Mouse (Mus musculus) liver, postnatal 0 days (tissue): Measurements from ENCODE around the gene Cds1. TPM values are rescaled to one million over a fixed set of nuclear protein-coding genes. Genes with fewer than 3 reads are reported as not detected.

Experiments used
- ATAC-seq: fragments of 200-750 bp; cut with Nextera tagmentation; 2 replicates; pipeline ENCODE4 v1.8.0; 2017; ENCODE audit warnings: mild to moderate bottlenecking, moderate library complexity
- DNase-seq: peaks from one replicate; pipeline ENCODE4 v3.0.0-alpha.2; 2016
- H3K27ac ChIP-seq: fragments of 300-500 bp; sonication (generic); 2 replicates; pipeline ENCODE4 v1.5.1; 2014; ENCODE audit warnings: antibody characterized with exemption, moderate library complexity, mild to moderate bottlenecking, low read depth
- H3K27me3 ChIP-seq: fragments of 300-500 bp; sonication (generic); 2 replicates; pipeline ENCODE4 v1.6.1; 2014; ENCODE audit warnings: low read length, control low read depth, mixed read lengths; ENCODE audit not compliant: insufficient read depth
- H3K36me3 ChIP-seq: fragments of 300-500 bp; sonication (generic); replicated peaks from 2 replicates; pipeline ENCODE4 v1.6.1; 2014; ENCODE audit warnings: mild to moderate bottlenecking, control low read depth, low read length, moderate library complexity, mixed read lengths; ENCODE audit not compliant: insufficient read depth
- H3K4me1 ChIP-seq: fragments of 300-500 bp; sonication (generic); 2 replicates; pipeline ENCODE4 v1.6.1; 2014; ENCODE audit warnings: antibody characterized with exemption, mild to moderate bottlenecking, control low read depth; ENCODE audit not compliant: insufficient read depth
- H3K4me2 ChIP-seq: fragments of 300-500 bp; sonication (generic); 2 replicates; pipeline ENCODE4 v1.6.1; 2014; ENCODE audit warnings: low read depth, mild to moderate bottlenecking, low read length, moderate library complexity, mixed read lengths
- H3K4me3 ChIP-seq: fragments of 300-500 bp; sonication (generic); 2 replicates; pipeline ENCODE4 v1.5.1; 2014; ENCODE audit warnings: low read depth, low read length
- H3K9ac ChIP-seq: fragments of 300-500 bp; sonication (generic); replicated peaks from 2 replicates; pipeline ENCODE4 v1.6.1; 2014; ENCODE audit warnings: mild to moderate bottlenecking, moderate library complexity
- H3K9me3 ChIP-seq: fragments of 300-500 bp; sonication (generic); 2 replicates; pipeline ENCODE4 v1.6.1; 2016; ENCODE audit warnings: mild to moderate bottlenecking, control low read depth, low read length, mixed read lengths
- CTCF ChIP-seq: sonication (generic); IDR thresholded peaks from 2 replicates; pipeline ENCODE4 v1.5.1; 2016; ENCODE audit warnings: antibody characterized with exemption, low read depth
- EP300 ChIP-seq: IDR thresholded peaks from 2 replicates; pipeline ENCODE4 v1.6.1; 2016; ENCODE audit warnings: antibody characterized with exemption, low read depth, mild to moderate bottlenecking
- WGBS: fragments of 180-500 bp; shearing (Covaris S2); extraction: QIAGEN DNeasy Blood & Tissue Kit; methylation state at CpG from one replicate; pipeline ENCODE4 v1.1.7; 2014; ENCODE audit not compliant: insufficient replicate concordance; 5-methylcytosine and 5-hydroxymethylcytosine counted together
- polyA plus RNA-seq: library from polyadenylated mRNA; unstranded; fragments of >200 nt; fragmentation: Nextera tagmentation; extraction: Ambion mirVana; gene quantifications from 2 replicates; pipeline ENCODE4 v1.2.1, GENCODE M21; 2015

Cds1 gene
- polyA plus RNA-seq, 1 experiment from 2014 or later, result 0.39 TPM

DNA sequence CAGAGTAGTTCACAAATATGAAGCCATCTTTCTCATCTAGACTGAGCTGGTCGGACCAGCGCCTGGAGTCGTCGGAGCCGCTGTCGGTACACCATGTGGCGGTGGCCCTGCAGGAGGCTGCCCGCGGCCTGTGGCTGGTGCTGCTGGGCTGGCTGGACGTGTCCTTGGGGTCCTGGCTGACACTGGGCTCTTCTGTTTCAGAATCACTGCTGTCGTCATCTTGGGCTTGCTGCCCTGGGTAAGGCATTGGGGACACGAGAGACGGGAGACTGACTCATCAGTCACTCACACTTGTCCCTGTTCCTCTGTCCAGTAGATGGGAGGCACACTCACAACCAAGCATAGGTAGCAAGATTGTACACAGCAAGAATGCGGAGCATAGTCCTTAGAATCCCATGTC, 80.1 kb downstream of the Cds1 start:
- TF ChIP-seq EP300, result no peak
- TF ChIP-seq CTCF, result no peak
- Histone ChIP-seq H3K27ac (no peak overlapping the region), H3K4me2 (no peak overlapping the region), H3K9me3 (no peaks in the 10 kb centered on the region), H3K27me3 (no peaks in the 10 kb centered on the region), H3K4me1 (no peaks in the 10 kb centered on the region), H3K4me3 (no peak overlapping the region), H3K36me3 (peaks cover 78% of the 10 kb centered on the region), H3K9ac (no peak overlapping the region)
- DNase-seq (no peak), ATAC-seq (no peak)
- 85% methylated on average over 14 of the region's 14 CpGs for WGBS

DNA sequence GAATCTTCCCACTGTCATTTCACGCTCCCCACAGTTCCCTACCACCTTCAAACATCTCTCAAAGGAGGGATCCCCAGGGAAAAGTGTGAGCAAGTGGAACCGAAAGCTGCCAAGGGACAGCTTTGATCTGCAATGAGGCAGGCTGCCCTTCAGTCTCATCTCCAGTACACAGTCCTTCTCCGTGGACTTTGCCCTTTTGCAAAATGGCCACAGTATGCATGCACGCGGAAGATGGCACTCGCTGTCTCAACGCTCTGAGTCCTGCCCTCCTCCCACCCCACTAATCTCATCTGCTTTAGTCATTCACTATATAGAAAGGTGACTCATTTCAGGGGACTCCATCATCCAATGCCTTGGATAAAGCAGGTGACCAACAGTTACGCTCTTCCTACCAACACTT, 81.0 kb downstream of the Cds1 start:
- WGBS, result 78% methylated on average over 8 of the region's 8 CpGs
- ATAC-seq (peak; percentile 47), DNase-seq (no peak)
- no peak overlapping the region for H3K9ac ChIP-seq
- H3K9me3 ChIP-seq, result no peaks in the 10 kb centered on the region
- H3K27me3 ChIP-seq, result no peaks in the 10 kb centered on the region
- no peak overlapping the region for H3K27ac ChIP-seq
- peaks cover 84% of the 10 kb centered on the region for H3K36me3 ChIP-seq
- no peak overlapping the region for H3K4me3 ChIP-seq
- TF ChIP-seq EP300 (no peak), CTCF (no peak)
- no peak overlapping the region for H3K4me2 ChIP-seq
- H3K4me1 ChIP-seq, result no peaks in the 10 kb centered on the region

DNA sequence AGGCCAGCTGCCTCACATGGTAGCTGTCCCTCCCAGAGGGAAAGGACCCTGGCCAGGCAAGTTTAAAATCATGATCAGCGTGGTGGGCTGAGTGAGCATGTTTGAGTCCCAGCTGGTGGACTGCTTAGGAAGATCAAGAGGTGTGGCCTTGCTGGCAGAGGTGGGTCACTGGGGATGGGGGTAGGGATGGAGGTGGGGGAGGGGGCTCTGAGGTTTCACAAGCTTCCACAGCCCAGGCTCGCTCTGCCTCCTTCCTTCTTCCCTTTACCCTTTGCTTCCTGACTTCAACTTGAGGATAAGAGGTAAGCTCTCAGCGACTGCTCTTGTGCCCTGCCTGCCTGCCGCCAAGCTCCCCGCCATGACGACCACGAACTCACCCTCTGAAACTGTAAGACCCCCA, 82.4 kb downstream of the Cds1 start:
- no peaks in the 10 kb centered on the region for H3K4me1 ChIP-seq
- WGBS, result 80% methylated on average over 7 of the region's 7 CpGs
- TF ChIP-seq CTCF, result no peak
- no peak for TF ChIP-seq EP300
- no peaks in the 10 kb centered on the region for H3K27me3 ChIP-seq
- H3K9me3 ChIP-seq, result no peaks in the 10 kb centered on the region
- H3K9ac ChIP-seq, result no peak overlapping the region
- peaks cover 80% of the 10 kb centered on the region for H3K36me3 ChIP-seq
- no peak for DNase-seq
- H3K4me2 ChIP-seq, result no peak overlapping the region
- no peak overlapping the region for H3K4me3 ChIP-seq
- H3K27ac ChIP-seq, result no peak overlapping the region
- no peak for ATAC-seq

DNA sequence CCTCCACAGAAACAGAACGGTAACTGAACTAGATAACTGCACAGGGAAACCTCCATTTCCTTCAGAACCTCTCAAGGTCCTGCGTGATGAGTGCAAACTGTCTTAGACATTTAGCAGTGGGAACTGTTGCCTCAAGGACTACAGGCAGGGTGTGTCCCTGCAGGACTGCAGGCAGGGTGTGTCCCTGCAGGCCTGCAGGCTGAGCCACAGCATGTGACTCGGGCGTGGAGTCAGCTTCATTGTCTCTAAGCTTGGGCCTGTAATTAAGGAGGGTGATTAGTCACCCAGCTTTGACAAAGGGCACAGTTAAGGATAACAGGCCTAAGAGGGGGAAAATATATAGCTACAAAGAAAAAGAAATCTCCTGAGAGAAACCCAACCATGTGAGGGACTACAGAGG, 82.8 kb downstream of the Cds1 start:
- no peak overlapping the region for H3K9ac ChIP-seq
- H3K4me2 ChIP-seq, result no peak overlapping the region
- ATAC-seq (0 out of 2 replicates have a peak, but pooled peaks have one; percentile 18), DNase-seq (no peak)
- no peaks in the 10 kb centered on the region for H3K4me1 ChIP-seq
- H3K9me3 ChIP-seq, result no peaks in the 10 kb centered on the region
- H3K4me3 ChIP-seq, result no peak overlapping the region
- peaks cover 77% of the 10 kb centered on the region for H3K36me3 ChIP-seq
- WGBS, result 71% methylated on average over 4 of the region's 4 CpGs
- TF ChIP-seq CTCF (no peak), EP300 (no peak)
- H3K27me3 ChIP-seq, result no peaks in the 10 kb centered on the region
- H3K27ac ChIP-seq, result no peak overlapping the region

DNA sequence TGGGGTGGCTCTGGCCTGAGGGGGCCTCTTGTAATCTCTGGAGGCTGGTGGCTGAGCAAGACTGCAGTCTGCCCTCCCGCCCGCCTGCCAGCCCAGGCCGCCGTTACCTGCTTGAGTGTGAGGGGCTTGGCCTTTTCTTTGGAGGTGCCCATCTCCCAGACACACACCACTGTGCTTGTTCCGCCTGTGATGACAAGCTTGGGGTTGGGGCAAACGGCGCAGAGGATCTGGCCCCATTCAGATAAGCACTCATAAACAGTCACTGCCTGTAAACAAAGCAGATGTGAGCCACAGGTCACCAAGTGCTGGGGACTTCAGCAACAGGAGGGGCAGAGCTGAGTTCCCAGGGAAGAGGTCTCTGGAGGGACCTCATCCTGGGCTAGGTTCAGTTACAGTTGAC, 86.2 kb downstream of the Cds1 start:
- Histone ChIP-seq H3K4me1 (no peaks in the 10 kb centered on the region), H3K9me3 (no peaks in the 10 kb centered on the region), H3K4me2 (no peak overlapping the region), H3K36me3 (peaks cover 84% of the 10 kb centered on the region), H3K9ac (no peak overlapping the region), H3K4me3 (no peak overlapping the region), H3K27ac (no peak overlapping the region), H3K27me3 (no peaks in the 10 kb centered on the region)
- DNase-seq (no peak), ATAC-seq (peak; percentile 33)
- TF ChIP-seq EP300 (no peak), CTCF (no peak)
- 77% methylated on average over 7 of the region's 7 CpGs for WGBS

DNA sequence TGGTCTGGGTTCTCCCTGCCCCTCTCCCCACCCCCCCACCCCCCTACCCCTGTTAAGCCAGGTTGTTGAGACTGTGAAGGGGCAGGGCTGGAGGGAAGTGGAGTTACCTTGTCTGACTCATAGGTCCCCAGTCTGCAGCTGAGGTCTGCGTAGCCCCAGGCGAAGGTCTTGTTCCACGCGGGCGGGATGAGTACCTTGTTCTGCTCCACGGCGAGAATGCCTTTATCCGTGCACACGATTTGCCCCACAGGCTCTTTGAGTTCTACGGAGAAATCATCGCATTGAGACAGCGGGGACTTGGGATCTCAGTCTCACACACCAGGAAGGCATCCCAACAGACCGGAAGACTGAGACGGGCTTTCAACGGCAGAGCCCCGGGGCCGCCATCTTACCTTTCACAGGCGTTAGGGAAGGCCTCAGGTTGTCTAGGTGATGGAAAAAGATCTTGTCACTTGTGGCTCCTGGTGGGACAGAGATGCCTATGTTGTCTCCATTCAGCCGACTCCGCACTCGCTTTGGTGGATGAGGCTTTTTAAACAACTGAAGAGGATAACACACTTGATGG, 87.3 kb downstream of the Cds1 start:
- no peak overlapping the region for H3K27ac ChIP-seq
- H3K27me3 ChIP-seq, result no peaks in the 10 kb centered on the region
- H3K4me2 ChIP-seq, result no peak overlapping the region
- no peak overlapping the region for H3K4me3 ChIP-seq
- no peaks in the 10 kb centered on the region for H3K9me3 ChIP-seq
- no peak for TF ChIP-seq EP300
- TF ChIP-seq CTCF, result no peak
- H3K9ac ChIP-seq, result no peak overlapping the region
- peaks cover 73% of the 10 kb centered on the region for H3K36me3 ChIP-seq
- no peaks in the 10 kb centered on the region for H3K4me1 ChIP-seq
- WGBS, result 93% methylated on average over 21 of the region's 21 CpGs
- no peak for ATAC-seq
- DNase-seq, result no peak

DNA sequence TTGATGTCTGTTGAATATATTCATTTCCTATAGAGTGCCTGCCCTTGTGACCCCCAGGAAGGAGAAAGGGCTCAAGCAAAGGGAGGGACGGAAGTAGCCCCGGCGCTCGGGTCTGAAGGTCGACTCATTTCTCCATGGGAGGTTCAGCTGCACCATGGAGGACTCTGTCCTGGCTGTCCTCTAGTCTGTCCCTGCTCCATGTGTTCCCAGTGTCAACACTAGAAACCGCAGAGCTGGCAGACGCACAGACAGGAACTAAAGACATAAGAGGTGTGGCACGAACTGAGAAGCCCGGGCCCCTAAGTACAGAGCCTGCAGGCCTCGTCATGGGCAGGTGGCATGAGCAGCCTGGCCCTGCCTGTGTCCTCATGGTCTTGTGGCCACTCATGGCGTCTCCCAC, 89.2 kb downstream of the Cds1 start:
- DNase-seq, result no peak
- TF ChIP-seq EP300, result no peak
- no peak for TF ChIP-seq CTCF
- Histone ChIP-seq H3K4me3 (no peak overlapping the region), H3K9ac (no peak overlapping the region), H3K27me3 (no peaks in the 10 kb centered on the region), H3K4me1 (no peaks in the 10 kb centered on the region), H3K36me3 (peaks cover 66% of the 10 kb centered on the region), H3K9me3 (no peaks in the 10 kb centered on the region), H3K27ac (no peak overlapping the region), H3K4me2 (no peak overlapping the region)
- WGBS, result 82% methylated on average over 11 of the region's 11 CpGs
- no peak for ATAC-seq
